ENCODE assay signal across 12 mouse cellular contexts in the genomic region with DNA sequence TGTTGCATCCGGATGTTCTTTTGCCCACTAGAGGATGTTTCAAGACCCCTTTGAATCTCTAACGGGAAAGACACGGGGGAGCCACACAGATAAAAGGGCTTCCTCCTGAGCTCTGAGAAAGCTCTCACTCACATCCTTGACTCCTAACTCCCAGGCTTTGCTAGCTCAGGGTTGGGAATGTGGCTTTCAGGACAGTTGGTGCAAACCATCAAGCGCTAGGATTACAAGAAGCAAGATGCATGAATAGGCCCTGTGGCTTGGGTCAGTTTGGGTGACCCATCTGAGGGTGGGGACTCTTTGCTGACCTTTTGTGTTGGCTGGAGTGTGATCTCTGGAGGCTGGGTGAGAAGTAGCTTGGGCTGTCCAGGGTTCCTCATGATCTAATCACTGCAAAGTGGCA. TPM values are rescaled to one million over a fixed set of nuclear protein-coding genes. Genes with fewer than 3 reads are reported as not detected.
"Had no signal": no experiment of that assay in that cellular context is flagged by ENCODE, and none has a peak within 500 bp of the region (broad histone marks: within the 10 kb centered on the region; RNA-seq: fewer than 3 reads in every experiment).

No protein-coding gene starts in this region.

- H3K4me2 ChIP-seq: liver, embryonic 13.5 days had no signal

- H3K9ac ChIP-seq: liver, embryonic 13.5 days; liver, postnatal 0 days; lung, embryonic 15.5 days had no signal

- DNase-seq: liver; liver, embryonic 13.5 days; liver, postnatal 0 days; lung, postnatal 14 days; thymus, adult 18-20 months; thymus, postnatal 14 days had no signal

- H3K27ac ChIP-seq: layer of hippocampus, adult 2 months; limb, embryonic 12.5 days; liver, embryonic 13.5 days; lung, embryonic 15.5 days; macrophage; midbrain, embryonic 12.5 days had no signal

- H3K4me1 ChIP-seq: liver, embryonic 13.5 days had no signal

- H3K9me3 ChIP-seq: limb, embryonic 12.5 days; liver, embryonic 13.5 days; lung, embryonic 15.5 days; megakaryocyte, embryonic 14.5 days; midbrain, embryonic 12.5 days had no signal

- H3K36me3 ChIP-seq: limb, embryonic 12.5 days; liver, embryonic 13.5 days; lung, embryonic 15.5 days; midbrain, embryonic 12.5 days had no signal

- ATAC-seq: liver, postnatal 0 days had no signal

- H3K4me3 ChIP-seq: liver, embryonic 13.5 days; lung, embryonic 15.5 days; megakaryocyte, embryonic 14.5 days had no signal

RNA-seq across cellular contexts. Expression of a gene that starts 5.9 kb away (rescaled TPM):
- polyA plus RNA-seq: liver, embryonic 13.5 days; liver, postnatal 0 days; macrophage had no signal
